Mouse (Mus musculus) kidney, embryonic 16.5 days (tissue): ENCODE data around the gene Micu1. TPM values are rescaled to one million over a fixed set of nuclear protein-coding genes. Genes with fewer than 3 reads are reported as not detected.
"Not testable (repeated sequence)": the region's sequence is repeated elsewhere in the genome, so short reads cannot be mapped to it uniquely, and the experiment has no call there.

ENCODE experiments used
- ATAC-seq: fragments of 200-750 bp; cut with Nextera tagmentation; 2 replicates; pipeline ENCODE4 v1.8.0; 2017; ENCODE audit warnings: moderate TSS enrichment; ENCODE audit not compliant: low FRiP score, low TSS enrichment
- H3K27ac ChIP-seq: fragments of 300-500 bp; sonication (generic); 2 replicates; pipeline ENCODE4 v1.5.1; 2014; ENCODE audit warnings: low read length
- H3K27me3 ChIP-seq: fragments of 300-500 bp; sonication (generic); 2 replicates; pipeline ENCODE4 v1.6.1; 2014; ENCODE audit warnings: low read length, control low read depth, mixed read lengths; ENCODE audit not compliant: insufficient read depth
- H3K36me3 ChIP-seq: fragments of 300-500 bp; sonication (generic); 2 replicates; pipeline ENCODE4 v1.6.1; 2014; ENCODE audit warnings: low read length, control low read depth, mixed read lengths; ENCODE audit not compliant: insufficient read depth
- H3K4me1 ChIP-seq: fragments of 300-500 bp; sonication (generic); 2 replicates; pipeline ENCODE4 v1.6.1; 2014; ENCODE audit warnings: low read length, control low read depth, mixed read lengths; ENCODE audit not compliant: insufficient read depth
- H3K4me2 ChIP-seq: fragments of 300-500 bp; sonication (generic); replicated peaks from 2 replicates; pipeline ENCODE4 v1.6.1; 2014; ENCODE audit warnings: low read depth, low read length
- H3K4me3 ChIP-seq: fragments of 300-500 bp; sonication (generic); 2 replicates; pipeline ENCODE4 v1.5.1; 2014; ENCODE audit warnings: mild to moderate bottlenecking, low read length
- H3K9ac ChIP-seq: fragments of 300-500 bp; sonication (generic); replicated peaks from 2 replicates; pipeline ENCODE4 v1.6.1; 2014; ENCODE audit warnings: low read length
- H3K9me3 ChIP-seq: fragments of 300-500 bp; sonication (generic); 2 replicates; pipeline ENCODE4 v1.6.1; 2016; ENCODE audit warnings: low read length, control low read depth
- WGBS: fragments of 180-500 bp; shearing (Covaris S2); extraction: QIAGEN DNeasy Blood & Tissue Kit; methylation state at CpG from one replicate; pipeline ENCODE4 v1.1.7; 2014; 5-methylcytosine and 5-hydroxymethylcytosine counted together
- polyA plus RNA-seq: library from polyadenylated mRNA; unstranded; fragments of >200 nt; fragmentation: Nextera tagmentation; extraction: Ambion mirVana; gene quantifications from 2 replicates; pipeline ENCODE4 v1.2.1, GENCODE M21; 2015

Micu1 gene
- 86.2 and 93.0 TPM in 2 replicates for polyA plus RNA-seq

- ATAC-seq: peak; percentile 97
- H3K36me3 ChIP-seq: no peaks in the 10 kb centered on the region
- under 1% methylated on average over 48 of the region's 48 CpGs for WGBS
These were observed at the start of gene Micu1 for GRCm38 (mm10) chr10:59702207-59703032. Micu1 (plus strand) TSS chr10:59702477.

GRCm38 (mm10) chr10:59656799-59657198 is 45.5 kb upstream of the Micu1 start:
- Histone ChIP-seq H3K4me3 (no peak overlapping the region), H3K36me3 (no peaks in the 10 kb centered on the region), H3K9me3 (peaks cover 6% of the 10 kb centered on the region; the same call in 1 of the 2 replicates), H3K27ac (no peak overlapping the region), H3K9ac (no peak overlapping the region), H3K4me1 (no peaks in the 10 kb centered on the region), H3K27me3 (no peaks in the 10 kb centered on the region), H3K4me2 (no peak overlapping the region)
- WGBS: 80% methylated on average over 13 of the region's 13 CpGs
- ATAC-seq: no peak

More at GRCm38 (mm10) chr10:59702207-59703032, at the start of gene Micu1:
- peak within 1 kb of the TSS; percentile 73 for H3K9ac ChIP-seq
- peak within 1 kb of the TSS; percentile 69 for H3K4me3 ChIP-seq
- H3K27me3 ChIP-seq: no peaks in the 10 kb centered on the region
- peaks cover 8% of the 10 kb centered on the region for H3K4me1 ChIP-seq
- peak within 1 kb of the TSS; percentile 79 for H3K4me2 ChIP-seq
- peak within 1 kb of the TSS; percentile 78 for H3K27ac ChIP-seq
- peaks cover 3% of the 10 kb centered on the region; the same call in 1 of the 2 replicates for H3K9me3 ChIP-seq

- peaks cover 6% of the 10 kb centered on the region; the same call in 1 of the 2 replicates for H3K9me3 ChIP-seq
- 44% methylated on average over 2 of the region's 2 CpGs for WGBS
These were observed 37.5 kb upstream of the Micu1 start for GRCm38 (mm10) chr10:59664765-59665164.

GRCm38 (mm10) chr10:59665503-59666291 is 36.6 kb upstream of the Micu1 start:
- no peak overlapping the region for H3K4me3 ChIP-seq
- no peaks in the 10 kb centered on the region for H3K27me3 ChIP-seq
- no peaks in the 10 kb centered on the region for H3K9me3 ChIP-seq
- H3K9ac ChIP-seq: no peak overlapping the region; the same call in 1 of the 2 replicates
- H3K27ac ChIP-seq: no peak overlapping the region
- H3K4me1 ChIP-seq: no peaks in the 10 kb centered on the region
- 71% methylated on average over 13 of the region's 13 CpGs for WGBS
- no peak for ATAC-seq
- no peak overlapping the region for H3K4me2 ChIP-seq
- no peaks in the 10 kb centered on the region for H3K36me3 ChIP-seq

More at GRCm38 (mm10) chr10:59664765-59665164, 37.5 kb upstream of the Micu1 start:
- Histone ChIP-seq H3K27me3 (no peaks in the 10 kb centered on the region), H3K4me1 (no peaks in the 10 kb centered on the region), H3K9ac (no peak overlapping the region), H3K27ac (no peak overlapping the region), H3K4me2 (no peak overlapping the region), H3K36me3 (no peaks in the 10 kb centered on the region), H3K4me3 (no peak overlapping the region)
- ATAC-seq: no peak

GRCm38 (mm10) chr10:59667377-59667776 is 34.9 kb upstream of the Micu1 start:
- WGBS: 60% methylated on average over 6 of the region's 6 CpGs
- no peak overlapping the region for H3K4me3 ChIP-seq
- H3K9ac ChIP-seq: no peak overlapping the region
- H3K27ac ChIP-seq: no peak overlapping the region
- ATAC-seq: no peak
- H3K36me3 ChIP-seq: no peaks in the 10 kb centered on the region
- H3K4me1 ChIP-seq: no peaks in the 10 kb centered on the region
- no peaks in the 10 kb centered on the region for H3K9me3 ChIP-seq
- H3K27me3 ChIP-seq: no peaks in the 10 kb centered on the region
- H3K4me2 ChIP-seq: no peak overlapping the region

GRCm38 (mm10) chr10:59668491-59668890 is 33.8 kb upstream of the Micu1 start:
- H3K27ac ChIP-seq: no peak overlapping the region
- no peak overlapping the region for H3K4me3 ChIP-seq
- ATAC-seq: no peak
- no peaks in the 10 kb centered on the region for H3K36me3 ChIP-seq
- H3K9me3 ChIP-seq: no peaks in the 10 kb centered on the region
- 73% methylated on average over 7 of the region's 7 CpGs for WGBS
- no peaks in the 10 kb centered on the region for H3K4me1 ChIP-seq
- H3K9ac ChIP-seq: no peak overlapping the region
- H3K4me2 ChIP-seq: no peak overlapping the region
- no peaks in the 10 kb centered on the region for H3K27me3 ChIP-seq

GRCm38 (mm10) chr10:59677836-59678235 is 24.4 kb upstream of the Micu1 start:
- Histone ChIP-seq H3K36me3 (no peaks in the 10 kb centered on the region), H3K27ac (no peak overlapping the region), H3K4me2 (no peak overlapping the region), H3K9me3 (peaks cover 4% of the 10 kb centered on the region; the same call in 1 of the 2 replicates), H3K4me1 (no peaks in the 10 kb centered on the region), H3K27me3 (no peaks in the 10 kb centered on the region), H3K9ac (no peak overlapping the region), H3K4me3 (no peak overlapping the region)
- WGBS: 91% methylated on average over 1 of the region's 1 CpGs
- ATAC-seq: no peak

GRCm38 (mm10) chr10:59679189-59679588 is 23.1 kb upstream of the Micu1 start:
- H3K9me3 ChIP-seq: peaks cover 4% of the 10 kb centered on the region; the same call in 1 of the 2 replicates
- no peak for ATAC-seq
- H3K4me2 ChIP-seq: no peak overlapping the region
- no peaks in the 10 kb centered on the region for H3K4me1 ChIP-seq
- H3K27me3 ChIP-seq: no peaks in the 10 kb centered on the region
- no peak overlapping the region for H3K4me3 ChIP-seq
- H3K27ac ChIP-seq: no peak overlapping the region
- H3K9ac ChIP-seq: no peak overlapping the region
- 71% methylated on average over 2 of the region's 2 CpGs for WGBS
- H3K36me3 ChIP-seq: no peaks in the 10 kb centered on the region

GRCm38 (mm10) chr10:59685586-59685985 is 16.7 kb upstream of the Micu1 start:
- WGBS: 96% methylated on average over 3 of the region's 3 CpGs
- H3K4me3 ChIP-seq, H3K27ac ChIP-seq, H3K4me2 ChIP-seq, H3K27me3 ChIP-seq, H3K36me3 ChIP-seq, H3K9ac ChIP-seq, ATAC-seq, H3K9me3 ChIP-seq, H3K4me1 ChIP-seq: not testable (repeated sequence)
